Mouse (Mus musculus): Measurements from ENCODE around the gene Slc35b1. TPM values are rescaled to one million over a fixed set of nuclear protein-coding genes. Genes with fewer than 3 reads are reported as not detected.

Slc35b1 gene
- polyA plus RNA-seq, 1 experiment from 2014 or later, result 66.0 TPM

Other genes starting within 250 kb of the Slc35b1 start
- gene Dlx4, start 238.4 kb upstream of the Slc35b1 start, polyA plus RNA-seq (2015; fragmentation: Nextera tagmentation; extraction: Ambion mirVana), result 0.08 and 0.10 TPM in 2 replicates
- not detected in 2 replicates for gene Tac4, start 123.2 kb upstream of the Slc35b1 start, polyA plus RNA-seq (2015; fragmentation: Nextera tagmentation; extraction: Ambion mirVana)
- 43.3 and 51.3 TPM in 2 replicates for gene Kat7, start 74.4 kb upstream of the Slc35b1 start, polyA plus RNA-seq (2015; fragmentation: Nextera tagmentation; extraction: Ambion mirVana)
- gene Fam117a, start 47.7 kb upstream of the Slc35b1 start, polyA plus RNA-seq (2015; fragmentation: Nextera tagmentation; extraction: Ambion mirVana), result 4.1 and 6.8 TPM in 2 replicates
- 126 and 127 TPM in 2 replicates for gene Spop, start 29.4 kb downstream of the Slc35b1 start, polyA plus RNA-seq (2015; fragmentation: Nextera tagmentation; extraction: Ambion mirVana)
- gene Nxph3, start 129.9 kb downstream of the Slc35b1 start, polyA plus RNA-seq (2015; fragmentation: Nextera tagmentation; extraction: Ambion mirVana), result 0.08 and 0.16 TPM in 2 replicates
- 3.0 and 6.8 TPM in 2 replicates for gene Ngfr, start 203.0 kb downstream of the Slc35b1 start, polyA plus RNA-seq (2015; fragmentation: Nextera tagmentation; extraction: Ambion mirVana)